Mouse (Mus musculus): ENCODE results near the gene Zfyve9.

Zfyve9 gene

DNA sequence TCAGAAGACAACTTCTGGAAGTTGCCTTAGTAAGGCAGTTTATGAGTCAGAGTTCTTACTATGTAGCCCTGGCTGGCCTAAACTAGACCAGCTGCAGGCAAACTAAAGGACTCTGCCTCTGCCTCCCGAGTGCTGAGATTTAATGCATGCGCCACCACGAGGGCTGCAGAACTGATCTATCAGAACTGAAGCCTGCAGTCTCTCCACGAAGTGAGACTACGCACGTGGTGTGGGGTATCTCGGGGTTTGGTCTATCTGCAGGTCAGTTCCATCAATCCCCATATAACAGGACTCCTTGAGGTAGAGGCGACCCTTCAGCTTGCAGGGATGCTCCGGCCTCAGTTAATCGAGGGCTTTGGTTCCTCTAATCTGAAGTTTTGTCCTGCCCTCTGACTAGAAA is 161.4 kb downstream of the Zfyve9 start:
- DNase-seq (ENCODE audit: low read depth in 1 of 2, low spot score in 2 of 2), result no peak

DNA sequence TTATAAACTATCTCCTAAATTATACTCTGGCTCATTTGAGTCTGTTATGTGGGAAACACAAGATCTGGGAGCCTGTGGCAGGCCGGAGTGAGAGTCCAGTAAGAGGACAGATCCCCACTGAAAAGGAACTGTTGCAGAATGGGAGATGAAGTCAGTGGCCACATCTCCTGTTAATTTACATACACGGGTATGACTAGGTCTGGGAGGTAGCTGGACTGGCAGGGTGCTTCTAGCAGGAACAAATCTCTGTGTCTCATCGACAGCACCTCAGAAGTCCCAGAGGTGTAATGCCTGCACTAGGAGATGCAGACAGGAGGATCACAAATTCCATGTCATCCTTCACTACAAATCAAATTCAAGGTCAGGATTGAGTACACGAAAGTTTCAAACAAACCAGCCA is 162.0 kb downstream of the Zfyve9 start:
- no peak for DNase-seq (ENCODE audit: low read depth in 1 of 2, low spot score in 2 of 2)

DNA sequence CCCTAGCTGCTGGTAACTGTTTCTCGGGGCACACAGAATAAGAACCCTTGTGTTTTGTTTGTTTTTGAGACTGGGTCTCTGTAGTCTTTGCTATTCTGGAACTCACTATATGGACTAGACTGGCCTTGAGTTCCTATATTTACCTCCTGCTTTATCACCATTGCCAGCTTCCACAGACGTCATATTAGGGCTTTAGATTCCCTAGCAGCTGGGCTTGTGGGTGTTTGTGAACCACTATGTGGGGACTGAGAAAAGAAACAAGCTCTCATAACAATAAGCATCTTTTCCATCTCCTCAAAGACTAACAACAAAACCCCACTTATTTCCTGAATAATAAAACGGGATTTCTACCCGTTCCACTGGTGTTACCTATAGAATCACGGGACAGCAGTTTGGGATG is 169.7 kb downstream of the Zfyve9 start:
- DNase-seq (ENCODE audit: low read depth in 1 of 2, low spot score in 2 of 2), result no peak

DNA sequence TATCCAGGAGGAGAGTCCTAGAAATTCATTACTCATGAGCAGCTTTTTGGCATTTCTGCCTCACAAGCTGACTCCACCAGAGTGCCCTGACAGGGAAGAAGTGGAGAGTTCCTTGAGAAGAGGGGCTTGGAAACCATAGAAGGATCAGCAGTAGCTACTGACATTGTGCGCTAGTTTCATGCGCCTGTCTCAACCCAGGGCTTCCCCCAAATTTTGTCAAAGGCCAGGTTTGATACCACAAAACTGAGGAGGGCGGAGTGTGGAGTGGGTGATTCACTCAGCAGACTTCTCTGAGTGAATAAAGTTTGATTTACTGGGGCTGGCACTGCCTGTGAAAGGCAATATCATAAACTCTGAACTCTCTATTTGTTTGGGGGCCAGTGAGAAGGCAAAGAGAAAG is 171.9 kb downstream of the Zfyve9 start:
- DNase-seq (ENCODE audit: low read depth in 1 of 2, low spot score in 2 of 2), result no peak

DNA sequence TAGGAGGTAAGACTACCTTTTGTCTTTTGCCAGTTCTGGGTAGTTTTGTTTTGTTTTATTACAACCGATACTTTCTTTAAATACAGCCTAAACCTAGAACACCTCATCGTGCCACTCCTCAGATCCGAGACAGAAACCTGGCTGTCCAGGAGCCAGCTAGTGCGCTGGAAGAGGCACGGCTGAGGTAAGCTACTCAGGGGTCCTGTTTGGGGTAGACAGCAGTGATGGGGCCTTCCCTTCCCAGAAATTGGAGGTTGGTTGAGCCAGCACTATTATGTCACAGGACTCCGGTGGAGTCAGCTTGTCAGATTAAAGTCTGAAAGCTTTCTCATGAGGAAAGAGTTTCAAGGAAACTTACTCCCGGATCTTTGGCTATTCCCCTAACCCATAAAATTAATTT is 178.7 kb downstream of the Zfyve9 start:
- DNase-seq (ENCODE audit: low read depth in 1 of 2, low spot score in 2 of 2), result no peak

DNA sequence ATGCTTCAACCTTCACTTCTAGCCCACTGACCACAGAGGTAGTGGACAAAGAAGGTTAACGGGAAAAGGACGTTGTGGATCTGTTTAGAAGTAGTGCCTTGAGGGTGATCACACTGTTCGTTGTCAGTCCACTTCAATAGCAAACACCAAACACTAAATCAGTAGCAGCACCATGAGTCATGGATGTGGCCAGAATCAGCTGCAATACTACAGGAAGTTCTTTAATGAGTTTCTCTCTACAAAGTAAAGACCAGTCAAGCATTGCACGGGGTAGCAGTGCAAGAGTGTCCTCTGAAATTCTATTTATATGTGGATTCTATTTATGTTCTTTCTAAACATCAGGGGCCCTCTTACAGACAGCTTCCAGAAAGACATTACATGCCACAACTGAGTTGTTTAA is 182.3 kb downstream of the Zfyve9 start:
- no peak for DNase-seq (ENCODE audit: low read depth in 1 of 2, low spot score in 2 of 2)

DNA sequence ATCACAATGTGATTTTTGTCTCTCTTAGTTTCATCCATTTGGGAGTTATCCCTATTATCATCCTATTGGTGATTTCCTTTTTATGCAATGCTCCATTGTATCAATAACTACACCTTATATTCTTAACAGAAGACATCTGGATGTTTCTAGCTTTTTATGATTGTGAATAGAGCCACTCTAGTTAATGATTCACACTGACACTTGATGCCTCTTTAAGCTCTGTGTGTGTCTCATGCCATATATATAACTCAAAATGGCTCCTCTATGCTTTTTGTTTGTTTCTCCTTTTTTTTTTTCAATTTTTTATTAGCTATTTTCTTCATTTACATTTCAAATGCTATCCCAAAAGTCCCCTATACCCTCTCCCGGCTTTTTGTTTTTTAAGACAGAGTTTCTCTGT is 184.8 kb downstream of the Zfyve9 start:
- no peak for DNase-seq (ENCODE audit: low read depth in 1 of 2, low spot score in 2 of 2)

DNA sequence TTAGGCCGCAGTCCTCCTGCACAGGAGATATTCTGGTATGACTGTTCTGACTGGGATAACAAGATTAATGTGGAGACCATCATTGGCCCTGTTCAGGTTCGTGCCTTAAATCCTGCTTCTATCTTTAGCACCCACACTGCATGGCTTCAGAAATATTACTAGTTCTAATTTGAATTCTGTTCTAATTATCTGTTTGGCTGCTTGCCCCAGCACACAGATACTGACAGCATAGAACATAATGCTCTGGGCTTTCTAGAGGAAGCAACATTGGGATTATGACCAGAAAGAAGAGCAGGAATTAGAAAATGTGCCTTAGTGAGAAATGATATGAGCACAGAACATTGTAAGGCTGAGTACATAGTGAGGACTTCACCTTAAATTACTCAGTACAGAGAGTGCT is 187.2 kb downstream of the Zfyve9 start:
- DNase-seq (ENCODE audit: low read depth in 1 of 2, low spot score in 2 of 2), result no peak

All from monocyte, adult 2 months (primary cell).